Mouse (Mus musculus) stomach, embryonic 16.5 days (tissue): ENCODE results near the gene Abraxas2. TPM values are rescaled to one million over a fixed set of nuclear protein-coding genes. Genes with fewer than 3 reads are reported as not detected.
A peak's percentile ranks its signal among the peaks of the same experiment; 100 is the strongest.

ENCODE experiments used
- ATAC-seq: fragments of 200-750 bp; cut with Nextera tagmentation; 2 replicates; pipeline ENCODE4 v1.8.0; 2017; ENCODE audit warnings: moderate number of reproducible peaks, moderate TSS enrichment; ENCODE audit not compliant: insufficient read depth, low FRiP score
- H3K27ac ChIP-seq: fragments of 300-500 bp; sonication (generic); 2 replicates; pipeline ENCODE4 v1.5.1; 2014; ENCODE audit warnings: low read length
- H3K27me3 ChIP-seq: fragments of 300-500 bp; sonication (generic); 2 replicates; pipeline ENCODE4 v1.6.1; 2014; ENCODE audit warnings: low read length, control low read depth, mixed read lengths; ENCODE audit not compliant: control insufficient read depth, insufficient read depth
- H3K36me3 ChIP-seq: fragments of 300-500 bp; sonication (generic); 2 replicates; pipeline ENCODE4 v1.6.1; 2014; ENCODE audit warnings: low read length; ENCODE audit not compliant: control insufficient read depth, insufficient read depth
- H3K4me1 ChIP-seq: fragments of 300-500 bp; sonication (generic); 2 replicates; pipeline ENCODE4 v1.6.1; 2014; ENCODE audit warnings: low read length, control low read depth, mixed read lengths; ENCODE audit not compliant: control insufficient read depth, insufficient read depth
- H3K4me2 ChIP-seq: fragments of 300-500 bp; sonication (generic); 2 replicates; pipeline ENCODE4 v1.6.1; 2014; ENCODE audit warnings: low read depth, low read length, mixed read lengths
- H3K4me3 ChIP-seq: fragments of 300-500 bp; sonication (generic); replicated peaks from 2 replicates; pipeline ENCODE4 v1.5.1; 2014; ENCODE audit warnings: mild to moderate bottlenecking, low read length
- H3K9ac ChIP-seq: fragments of 300-500 bp; sonication (generic); 2 replicates; pipeline ENCODE4 v1.6.1; 2014; ENCODE audit warnings: low read length
- H3K9me3 ChIP-seq: fragments of 300-500 bp; sonication (generic); replicated peaks from 2 replicates; pipeline ENCODE4 v1.6.1; 2016; ENCODE audit warnings: low read length, control low read depth; ENCODE audit not compliant: control insufficient read depth
- WGBS: fragments of 180-500 bp; shearing (Covaris S2); extraction: QIAGEN DNeasy Blood & Tissue Kit; methylation state at CpG from one replicate; pipeline ENCODE4 v1.1.7; 2014; 5-methylcytosine and 5-hydroxymethylcytosine counted together
- polyA plus RNA-seq: library from polyadenylated mRNA; unstranded; fragments of >200 nt; fragmentation: Nextera tagmentation; extraction: Ambion mirVana; gene quantifications from 2 replicates; pipeline ENCODE4 v1.2.1, GENCODE M21; 2015

Gene Abraxas2
- polyA plus RNA-seq, 1 experiment from 2014 or later, result 31.0 TPM

DNA sequence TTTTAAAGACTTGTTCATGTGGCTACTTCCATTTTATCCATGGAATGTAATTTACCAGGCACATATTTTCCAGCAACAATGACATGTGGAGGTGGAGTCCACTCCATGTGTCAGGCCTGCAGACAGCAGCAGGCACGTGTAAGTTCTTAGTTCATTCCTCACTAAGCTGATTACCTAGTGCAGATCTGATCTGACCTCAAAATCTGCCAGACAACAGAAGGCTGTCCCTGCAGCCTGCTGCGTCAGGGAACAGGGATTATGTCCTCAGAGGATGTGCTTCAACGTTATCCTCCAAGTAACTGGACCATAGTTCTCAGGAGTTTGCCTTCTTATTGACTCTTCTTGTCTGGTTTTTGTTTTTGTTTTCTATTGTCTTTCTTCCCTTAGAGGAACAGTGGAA is 62.9 kb downstream of the Abraxas2 start:
- Histone ChIP-seq H3K9ac (no peak overlapping the region), H3K36me3 (no peaks in the 10 kb centered on the region), H3K4me1 (no peaks in the 10 kb centered on the region), H3K4me2 (no peak overlapping the region), H3K4me3 (no peak overlapping the region), H3K9me3 (no peaks in the 10 kb centered on the region), H3K27me3 (no peaks in the 10 kb centered on the region), H3K27ac (no peak overlapping the region)
- 50% methylated on average over 3 of the region's 3 CpGs for WGBS
- ATAC-seq, result no peak

DNA sequence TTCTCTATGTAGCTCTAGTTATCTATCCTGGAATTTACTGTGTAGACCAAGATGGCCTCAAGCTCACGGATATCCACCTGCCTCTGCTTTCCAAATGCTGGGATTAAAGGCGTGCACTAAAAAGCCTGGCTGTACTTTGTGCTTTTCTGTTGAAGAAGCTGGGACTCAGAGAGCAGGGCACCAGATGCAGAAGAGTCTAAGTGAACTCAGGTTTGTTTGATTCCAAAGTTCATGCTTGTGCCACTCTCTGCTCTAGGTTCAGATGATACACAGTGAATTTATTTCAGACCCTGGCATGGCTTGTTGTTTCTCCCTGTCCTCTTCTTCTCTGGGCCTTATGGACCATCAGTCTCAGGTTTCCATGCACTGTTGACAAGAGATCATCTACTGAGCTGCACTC is 66.2 kb downstream of the Abraxas2 start:
- H3K27ac ChIP-seq, result no peak overlapping the region
- 75% methylated on average over 2 of the region's 2 CpGs for WGBS

DNA sequence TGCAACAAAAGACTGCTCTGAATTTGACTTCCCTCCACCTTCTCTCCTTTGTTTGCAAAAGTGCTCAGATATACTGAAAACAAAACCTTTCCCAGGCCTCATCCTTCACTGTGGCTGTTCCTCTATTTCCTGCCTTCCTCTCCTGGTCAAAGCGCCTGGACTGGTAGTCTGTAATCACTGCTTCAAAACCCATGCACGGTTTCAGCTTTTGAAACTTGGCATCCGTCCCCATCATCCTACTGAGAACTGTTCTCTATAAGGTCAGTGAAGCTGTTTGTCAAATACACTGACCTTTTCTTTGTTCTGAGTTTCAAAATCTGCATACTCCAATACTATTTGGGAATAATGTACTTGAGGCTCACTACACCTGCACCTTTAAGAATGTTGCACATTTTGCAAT is 68.2 kb downstream of the Abraxas2 start:
- no peak for ATAC-seq
- no peak overlapping the region for H3K27ac ChIP-seq
- no peak overlapping the region for H3K4me2 ChIP-seq
- no peaks in the 10 kb centered on the region for H3K9me3 ChIP-seq
- no peaks in the 10 kb centered on the region for H3K36me3 ChIP-seq
- 48% methylated on average over 3 of the region's 3 CpGs for WGBS
- no peak overlapping the region for H3K4me3 ChIP-seq
- H3K4me1 ChIP-seq, result 0 out of 2 replicates have a peak, but pooled peaks cover 3% of the 10 kb centered on the region
- no peaks in the 10 kb centered on the region for H3K27me3 ChIP-seq
- no peak overlapping the region for H3K9ac ChIP-seq

More for the DNA sequence above, 66.2 kb downstream of the Abraxas2 start:
- H3K27me3 ChIP-seq, result no peaks in the 10 kb centered on the region
- no peak overlapping the region for H3K9ac ChIP-seq
- H3K4me2 ChIP-seq, result no peak overlapping the region
- no peak for ATAC-seq
- no peaks in the 10 kb centered on the region for H3K9me3 ChIP-seq
- H3K4me1 ChIP-seq, result 0 out of 2 replicates have a peak, but pooled peaks cover under 1% of the 10 kb centered on the region
- H3K4me3 ChIP-seq, result no peak overlapping the region
- no peaks in the 10 kb centered on the region for H3K36me3 ChIP-seq

- Histone ChIP-seq H3K27ac (no peak overlapping the region), H3K36me3 (no peaks in the 10 kb centered on the region), H3K9ac (peak overlapping the region; percentile 88), H3K4me1 (peaks cover 9% of the 10 kb centered on the region), H3K9me3 (no peaks in the 10 kb centered on the region), H3K4me3 (peak overlapping the region; percentile 93), H3K4me2 (peak overlapping the region; percentile 60), H3K27me3 (no peaks in the 10 kb centered on the region)
- no peak for ATAC-seq
- WGBS, result 83% methylated on average over 5 of the region's 5 CpGs
These were observed 71.0 kb downstream of the Abraxas2 start for GRCm38 (mm10) chr7:132930055-132930454.

GRCm38 (mm10) chr7:132930850-132931559 is 72.0 kb downstream of the Abraxas2 start, which contains the start of gene Zranb1:
Gene Zranb1 (plus strand): TSS chr7:132931142.
- H3K4me1 ChIP-seq, result peaks cover 9% of the 10 kb centered on the region
- ATAC-seq, result peak; percentile 100
- H3K36me3 ChIP-seq, result no peaks in the 10 kb centered on the region
- peak within 1 kb of the TSS; percentile 99 for H3K27ac ChIP-seq
- WGBS, result under 1% methylated on average over 83 of the region's 93 CpGs
- no peaks in the 10 kb centered on the region for H3K9me3 ChIP-seq
- peak within 1 kb of the TSS; percentile 73 for H3K4me2 ChIP-seq
- H3K9ac ChIP-seq, result peak within 1 kb of the TSS; percentile 96
- H3K27me3 ChIP-seq, result no peaks in the 10 kb centered on the region
- H3K4me3 ChIP-seq, result peak within 1 kb of the TSS; percentile 93

GRCm38 (mm10) chr7:132931560-132932351 is 72.7 kb downstream of the Abraxas2 start:
- H3K9ac ChIP-seq, result peak overlapping the region; percentile 96
- peak overlapping the region; percentile 93 for H3K4me3 ChIP-seq
- H3K27ac ChIP-seq, result peak overlapping the region; percentile 99
- no peak for ATAC-seq
- under 1% methylated on average over 43 of the region's 55 CpGs for WGBS
- H3K9me3 ChIP-seq, result no peaks in the 10 kb centered on the region
- H3K4me1 ChIP-seq, result peaks cover 9% of the 10 kb centered on the region
- no peaks in the 10 kb centered on the region for H3K27me3 ChIP-seq
- H3K4me2 ChIP-seq, result peak overlapping the region; percentile 73
- H3K36me3 ChIP-seq, result no peaks in the 10 kb centered on the region

GRCm38 (mm10) chr7:132933331-132933730 is 74.3 kb downstream of the Abraxas2 start:
- Histone ChIP-seq H3K27ac (no peak overlapping the region), H3K4me2 (no peak overlapping the region), H3K4me1 (peaks cover 9% of the 10 kb centered on the region), H3K36me3 (no peaks in the 10 kb centered on the region), H3K27me3 (no peaks in the 10 kb centered on the region), H3K9ac (no peak overlapping the region), H3K9me3 (no peaks in the 10 kb centered on the region), H3K4me3 (no peak overlapping the region)
- no peak for ATAC-seq
- 77% methylated on average over 1 of the region's 1 CpGs for WGBS
